Mouse (Mus musculus): ENCODE results near the gene Nufip2.
A peak's percentile ranks its signal among the peaks of the same experiment; 100 is the strongest.

The Nufip2 gene

DNA sequence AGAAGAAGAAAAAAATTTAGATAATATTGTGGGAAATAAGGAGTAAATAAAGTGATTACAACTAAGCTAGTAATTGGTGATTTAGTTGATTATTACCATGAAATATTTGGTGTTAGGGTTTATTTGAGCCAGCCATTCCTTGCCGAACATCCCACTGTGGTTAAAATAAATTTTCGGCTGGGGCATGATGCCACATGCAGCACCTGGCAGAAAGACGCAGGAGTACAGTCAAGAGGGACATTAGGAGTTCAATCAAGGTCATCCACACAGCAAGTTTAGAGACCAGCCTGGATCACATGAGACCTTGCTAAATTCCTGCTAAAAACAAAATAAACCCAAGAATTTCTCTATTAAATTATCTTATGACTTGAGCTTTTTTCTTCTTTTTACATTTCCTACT is 23.1 kb downstream of the Nufip2 start:
- no peak for DNase-seq (ENCODE audit: low read depth, low spot score)

DNA sequence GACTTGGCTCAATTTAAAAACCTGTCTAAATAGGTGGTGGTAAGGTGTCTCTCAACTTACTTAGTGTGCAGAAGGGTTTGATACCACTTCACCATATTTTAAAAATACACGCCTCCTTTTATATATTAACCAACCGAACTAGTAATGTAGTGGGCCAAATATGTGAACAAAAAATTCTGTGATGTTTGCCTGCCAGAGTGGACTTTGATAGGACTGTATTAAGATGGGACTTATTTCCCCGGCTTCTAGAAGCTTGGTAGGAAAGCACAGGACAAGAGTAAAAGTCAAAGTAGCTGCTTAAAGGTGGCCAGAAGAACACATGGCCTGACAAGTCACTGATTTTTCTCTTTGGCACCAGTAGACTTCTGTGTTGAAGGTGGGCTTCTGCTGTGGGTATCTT is 27.8 kb downstream of the Nufip2 start:
- no peak for DNase-seq (ENCODE audit: low read depth, low spot score)

DNA sequence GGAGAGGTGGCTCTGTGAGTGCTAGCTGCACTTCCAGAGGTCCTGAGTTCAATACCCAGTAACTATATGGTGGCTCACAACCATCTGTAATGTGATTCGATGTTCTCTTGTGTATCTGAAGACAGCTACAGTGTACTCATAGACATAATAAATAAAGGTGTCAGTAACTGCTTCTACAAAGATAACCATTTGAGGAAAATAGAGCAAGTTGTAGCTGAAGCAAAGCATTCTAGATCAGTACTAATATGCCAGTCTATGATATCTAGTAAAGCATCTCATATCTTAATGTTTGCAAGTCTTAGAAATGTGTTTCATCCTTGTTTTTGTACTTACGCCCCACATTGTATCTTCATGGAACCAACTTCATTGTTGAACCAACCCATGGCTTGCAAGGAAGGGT is 33.1 kb downstream of the Nufip2 start:
- DNase-seq (ENCODE audit: low read depth, low spot score): no peak

DNA sequence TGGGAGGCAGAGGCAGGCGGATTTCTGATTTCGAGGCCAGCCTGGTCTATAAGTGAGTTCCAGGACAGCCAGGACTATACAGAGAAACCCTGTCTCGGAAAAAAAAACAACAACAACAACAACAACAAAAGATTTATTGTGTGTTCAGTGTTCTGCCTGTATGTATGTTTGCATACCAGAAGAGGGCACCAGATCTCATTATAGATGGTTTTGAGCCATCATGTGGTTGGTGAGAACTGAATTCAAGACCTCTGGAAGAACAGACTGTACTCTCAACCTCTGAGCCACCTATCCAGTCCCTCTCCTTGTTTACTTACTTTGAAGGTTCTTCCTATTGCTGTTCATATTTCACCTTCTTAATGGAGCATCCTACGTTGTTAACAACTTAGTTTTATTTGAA is 35.4 kb downstream of the Nufip2 start:
- DNase-seq (ENCODE audit: low read depth, low spot score): peak; percentile 33

DNA sequence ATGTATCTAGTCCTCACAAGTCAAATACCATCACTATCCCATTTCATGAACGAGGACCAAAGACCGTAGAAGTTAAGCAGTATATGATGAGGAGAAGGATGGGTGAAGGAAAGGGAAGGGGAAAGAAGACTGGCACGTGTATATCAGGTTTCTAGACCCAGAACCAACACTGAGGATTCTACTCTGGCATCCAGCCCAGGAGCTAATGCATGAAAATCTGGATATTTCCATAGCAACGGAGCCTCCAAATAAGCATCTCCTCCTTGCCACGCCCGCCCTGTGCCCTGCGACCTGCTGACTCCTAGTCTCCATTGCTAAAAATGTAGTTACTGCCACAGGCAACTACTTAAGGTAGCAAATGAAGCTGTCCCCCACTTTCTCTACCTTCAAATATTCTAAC is 38.8 kb downstream of the Nufip2 start:
- no peak for DNase-seq (ENCODE audit: low read depth, low spot score)

DNA sequence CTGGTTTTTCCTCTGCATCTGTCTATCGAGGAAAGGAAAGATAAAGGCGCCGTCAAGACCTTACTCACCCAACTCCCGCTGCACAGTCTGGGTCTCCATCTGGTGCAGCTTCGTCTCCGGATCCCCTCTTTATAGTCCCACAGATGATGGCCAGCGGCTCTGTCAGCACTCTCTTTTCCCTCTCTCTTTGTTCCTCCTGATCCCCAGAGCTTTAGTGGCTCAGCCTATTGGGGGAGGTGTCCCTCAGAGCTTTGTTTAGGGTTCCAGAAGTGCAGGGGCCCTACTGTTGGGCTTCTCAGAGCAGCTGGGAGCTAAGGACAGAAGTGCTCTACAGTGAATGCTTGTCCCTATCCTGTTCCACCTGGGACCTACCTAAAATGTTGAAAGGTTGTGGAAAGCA is 39.2 kb downstream of the Nufip2 start, which contains the start of gene Cryba1:
Cryba1 (minus strand) TSS at position 101 of the 400 bp plus-strand sequence.
- DNase-seq (ENCODE audit: low read depth, low spot score): no peak

DNA sequence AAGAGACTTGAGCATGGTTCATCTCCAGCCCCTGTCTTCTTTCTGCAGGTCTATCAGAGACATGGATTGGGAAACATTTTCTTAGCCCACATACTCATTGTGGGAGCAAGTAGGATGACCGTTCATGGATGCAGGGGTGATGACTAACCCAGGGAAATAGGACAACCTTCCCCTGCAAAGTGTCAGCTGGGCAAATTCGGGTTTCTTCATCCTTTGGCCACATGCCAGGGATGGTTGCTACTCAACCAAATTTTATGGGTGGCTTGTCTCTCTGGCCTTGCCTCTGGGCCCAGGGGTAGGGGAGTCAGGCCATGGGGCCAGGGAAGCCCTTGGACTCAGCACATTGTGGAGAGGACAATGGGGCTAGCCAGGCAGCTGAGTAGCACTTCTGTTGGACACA is 42.6 kb downstream of the Nufip2 start:
- DNase-seq (ENCODE audit: low read depth, low spot score): no peak

DNA sequence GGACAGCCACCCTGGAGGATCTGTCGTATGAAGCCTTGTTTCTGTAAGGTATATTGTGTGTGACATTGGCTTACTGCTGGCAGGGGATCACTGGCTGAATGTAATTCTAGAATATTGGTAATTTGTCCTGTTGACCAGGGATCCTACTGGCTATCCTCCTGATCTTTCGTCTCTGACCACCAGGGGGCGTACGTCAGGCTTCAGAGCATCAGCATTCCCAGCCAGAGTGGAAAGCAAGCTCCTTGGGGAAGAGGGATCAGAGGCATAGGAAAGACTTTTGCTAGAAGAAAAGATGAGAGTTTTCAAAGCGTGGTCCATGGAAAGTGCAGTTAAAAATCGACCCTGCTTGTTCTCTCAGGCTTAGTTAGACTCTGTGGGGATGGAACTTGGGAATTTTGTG is 51.3 kb downstream of the Nufip2 start:
- peak; percentile 88 for DNase-seq (ENCODE audit: low read depth, low spot score)

DNA sequence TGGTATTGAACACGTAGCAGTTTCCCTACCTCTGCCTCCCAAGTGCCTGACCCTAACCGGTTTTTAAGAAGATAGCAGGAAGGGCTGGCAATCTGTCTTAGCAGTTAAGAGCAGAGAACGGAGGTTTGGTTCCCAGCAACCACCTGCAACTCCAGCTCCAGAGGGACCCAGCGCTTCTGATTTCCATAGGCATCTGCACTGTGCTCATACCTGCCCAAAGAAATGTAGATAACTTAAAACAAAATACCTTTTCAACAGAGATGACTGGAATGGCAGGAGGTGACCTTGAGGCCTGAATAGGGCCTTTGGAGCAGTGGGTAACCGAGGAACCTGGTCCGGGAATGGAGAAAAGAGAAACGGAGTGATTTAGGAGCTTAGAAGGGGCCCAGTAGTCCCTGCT is 52.6 kb downstream of the Nufip2 start:
- peak; percentile 93 for DNase-seq (ENCODE audit: low read depth, low spot score)

DNA sequence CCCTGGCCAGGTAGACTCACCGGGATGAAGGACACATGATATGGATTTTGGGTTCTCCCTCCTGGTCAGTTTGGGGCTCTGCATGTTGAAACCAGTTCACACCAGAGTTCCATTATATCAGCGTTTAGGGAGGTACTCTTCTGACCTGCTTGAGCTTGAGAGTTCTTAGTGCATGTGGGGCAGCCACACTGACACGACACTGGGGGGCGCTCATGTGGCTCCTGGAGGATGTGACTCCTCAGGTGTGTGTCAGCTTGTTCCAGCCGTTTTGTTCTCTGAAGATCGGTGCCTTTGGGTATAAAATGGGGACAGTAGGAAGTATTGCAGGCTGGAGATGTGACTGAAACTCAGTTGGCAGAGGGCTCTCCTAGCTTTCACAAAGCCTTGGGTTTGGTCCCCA is 58.0 kb downstream of the Nufip2 start:
- DNase-seq (ENCODE audit: low read depth, low spot score): peak; percentile 69

DNA sequence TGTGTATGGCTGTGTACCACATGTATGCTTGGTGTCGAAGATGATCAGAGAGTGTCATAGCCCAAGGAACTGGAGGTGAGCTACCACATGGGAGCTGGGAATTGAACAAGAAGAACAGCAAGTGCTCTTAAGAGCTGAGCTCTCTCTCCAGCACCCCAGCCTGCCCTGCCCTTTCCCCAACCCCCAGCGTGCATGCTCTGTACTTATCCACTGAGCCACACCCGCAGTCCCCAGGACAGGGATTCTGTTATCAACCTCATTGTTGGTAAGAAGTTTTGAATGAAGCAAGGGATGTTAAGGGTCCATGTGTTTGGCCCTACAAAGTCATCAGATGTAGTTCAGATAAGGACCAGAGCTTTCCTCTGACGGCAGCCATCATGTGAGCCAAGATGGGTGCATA is 60.7 kb downstream of the Nufip2 start:
- peak; percentile 53 for DNase-seq (ENCODE audit: low read depth, low spot score)

DNA sequence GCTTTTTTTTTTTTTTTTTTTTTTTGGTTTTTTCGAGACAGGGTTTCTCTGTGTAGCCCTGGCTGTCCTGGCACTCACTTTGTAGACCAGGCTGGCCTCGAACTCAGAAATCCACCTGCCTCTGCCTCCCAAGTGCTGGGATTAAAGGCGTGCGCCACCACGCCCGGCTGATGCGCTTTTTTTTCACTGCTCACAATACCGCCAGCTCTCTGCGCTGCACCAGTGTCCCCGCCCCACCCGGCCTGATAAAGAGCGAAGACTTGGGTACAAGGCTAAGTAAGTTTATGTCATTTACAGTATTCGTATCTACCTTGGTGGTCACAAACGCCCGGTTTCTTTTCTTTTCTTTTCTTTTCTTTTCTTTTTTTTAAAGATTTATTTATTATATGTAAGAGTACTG is 61.1 kb downstream of the Nufip2 start:
- peak; percentile 55 for DNase-seq (ENCODE audit: low read depth, low spot score)

DNA sequence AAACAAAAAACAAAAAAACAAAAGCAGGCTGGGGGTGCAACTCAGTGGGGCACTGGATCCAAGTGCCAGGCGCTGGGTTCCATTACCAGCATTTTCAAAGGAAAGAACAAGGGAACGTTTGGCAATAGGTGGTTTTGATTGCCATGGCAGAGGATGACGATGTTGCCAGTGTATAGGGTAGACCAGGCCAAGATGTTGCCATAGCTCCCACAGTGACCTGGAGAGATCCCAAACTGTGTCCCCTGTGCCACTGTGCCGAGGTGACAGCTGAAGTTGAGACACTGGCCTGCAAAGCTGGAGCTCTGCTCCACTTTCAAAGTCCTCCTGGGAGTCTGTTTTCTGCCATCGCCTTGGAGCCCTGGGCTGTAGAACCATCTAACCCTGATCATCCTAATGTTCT is 63.0 kb downstream of the Nufip2 start:
- no peak for DNase-seq (ENCODE audit: low read depth, low spot score)

DNA sequence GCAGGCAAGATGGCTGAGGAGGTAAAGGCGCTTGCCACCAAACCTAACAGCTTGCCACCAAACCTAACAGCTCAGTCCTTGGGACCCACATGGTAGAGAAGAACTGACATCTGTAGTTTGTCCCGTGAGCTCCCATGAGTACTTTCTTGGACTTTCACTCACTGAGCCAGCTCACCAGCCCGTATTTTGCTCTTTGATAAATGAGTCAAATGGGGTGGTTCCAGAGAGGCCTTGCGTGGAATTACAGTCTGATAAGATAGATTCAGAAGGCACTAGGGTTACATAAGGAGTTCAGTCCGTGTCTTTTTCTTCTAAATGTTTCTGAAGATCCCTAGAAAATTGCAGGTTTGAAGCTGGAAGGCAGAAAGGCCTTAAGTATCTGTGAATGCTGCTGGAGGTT is 66.6 kb downstream of the Nufip2 start:
- DNase-seq (ENCODE audit: low read depth, low spot score): no peak

DNA sequence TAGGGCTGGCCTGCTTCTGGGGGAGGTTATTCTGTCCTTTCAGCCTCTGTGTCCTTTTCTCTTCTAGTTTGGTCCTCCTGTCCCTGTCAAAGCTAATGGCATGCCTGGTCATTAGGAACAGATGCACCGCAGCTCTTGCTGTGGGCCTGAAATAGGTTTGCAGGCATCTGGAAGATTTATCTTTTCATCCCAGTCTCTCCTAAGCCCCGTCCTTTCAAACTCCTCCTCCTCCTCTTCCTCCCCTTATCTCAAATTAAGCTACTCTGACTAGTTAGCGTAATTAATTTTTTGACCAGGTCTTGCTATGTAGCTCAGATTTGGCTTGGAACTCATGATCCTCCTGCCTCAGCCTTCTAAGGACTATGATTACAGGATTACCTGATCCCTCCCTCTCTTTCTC is 67.5 kb downstream of the Nufip2 start:
- DNase-seq (ENCODE audit: low read depth, low spot score): no peak

DNA sequence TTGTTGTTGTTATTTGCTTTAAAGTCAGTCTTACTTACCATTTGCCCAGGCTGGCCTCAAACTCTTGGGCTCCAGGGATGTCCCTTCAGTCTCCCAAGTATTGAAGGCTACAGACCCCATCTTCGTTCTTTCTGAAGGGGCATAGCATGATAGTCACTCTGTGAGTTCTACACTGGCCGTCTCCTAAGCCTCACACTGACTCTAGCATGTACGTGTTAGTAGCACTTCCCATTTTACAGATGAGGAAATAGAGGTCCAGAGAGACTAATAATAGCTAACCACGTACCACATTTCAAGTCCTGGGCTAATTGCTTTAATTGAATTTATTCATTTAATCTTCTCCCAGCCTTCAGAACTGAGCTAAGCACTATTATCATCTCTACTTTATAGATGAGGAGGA is 74.1 kb downstream of the Nufip2 start:
- DNase-seq (ENCODE audit: low read depth, low spot score): no peak

DNA sequence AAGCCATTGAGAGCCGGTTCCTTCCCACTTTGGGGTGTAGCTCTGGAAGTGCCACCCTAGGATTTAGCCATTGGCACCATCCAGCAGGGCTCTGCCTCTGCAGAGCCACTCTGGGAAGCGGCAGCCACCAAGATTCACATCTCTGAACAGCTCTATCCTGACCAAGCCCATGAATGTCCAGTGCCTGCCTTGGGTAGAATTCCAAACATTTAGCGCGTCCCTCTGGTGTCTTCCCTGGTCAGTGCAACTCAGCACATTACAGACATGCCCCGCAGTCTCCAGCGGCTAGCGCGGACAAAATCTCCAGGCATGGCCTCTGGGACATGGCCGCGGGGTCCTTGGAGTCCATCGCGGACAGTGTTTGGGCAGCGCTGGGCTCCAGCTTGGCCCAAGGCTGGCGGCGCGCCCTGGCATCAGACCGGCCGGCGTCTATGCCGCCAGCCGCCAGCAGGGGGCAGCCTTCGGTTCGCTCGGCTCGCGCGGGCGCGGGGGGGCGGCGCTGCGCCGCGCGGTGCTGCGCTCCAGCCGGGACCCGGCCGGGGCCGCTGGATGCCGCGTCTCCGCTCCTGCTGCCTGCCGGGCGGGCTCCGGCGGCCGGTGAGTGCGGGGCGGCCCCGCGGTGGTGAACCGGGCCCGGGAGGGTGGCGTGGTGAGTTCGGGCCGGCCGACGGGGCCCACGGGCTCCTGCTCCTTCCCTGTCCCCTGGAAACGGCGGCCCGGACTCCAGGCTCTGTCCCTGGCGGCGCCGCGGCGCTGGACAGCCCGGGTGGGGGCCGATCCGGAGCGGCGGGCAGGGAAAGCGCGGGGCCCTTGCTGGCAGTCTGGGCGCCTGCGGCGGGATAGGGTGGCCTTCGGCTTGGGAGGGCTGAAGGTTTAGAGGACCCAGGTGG is 77.1 kb downstream of the Nufip2 start, which contains the start of gene Myo18a:
Myo18a (plus strand) TSS at position 464 of the 890 bp plus-strand sequence.
- DNase-seq (ENCODE audit: low read depth, low spot score): no peak

DNA sequence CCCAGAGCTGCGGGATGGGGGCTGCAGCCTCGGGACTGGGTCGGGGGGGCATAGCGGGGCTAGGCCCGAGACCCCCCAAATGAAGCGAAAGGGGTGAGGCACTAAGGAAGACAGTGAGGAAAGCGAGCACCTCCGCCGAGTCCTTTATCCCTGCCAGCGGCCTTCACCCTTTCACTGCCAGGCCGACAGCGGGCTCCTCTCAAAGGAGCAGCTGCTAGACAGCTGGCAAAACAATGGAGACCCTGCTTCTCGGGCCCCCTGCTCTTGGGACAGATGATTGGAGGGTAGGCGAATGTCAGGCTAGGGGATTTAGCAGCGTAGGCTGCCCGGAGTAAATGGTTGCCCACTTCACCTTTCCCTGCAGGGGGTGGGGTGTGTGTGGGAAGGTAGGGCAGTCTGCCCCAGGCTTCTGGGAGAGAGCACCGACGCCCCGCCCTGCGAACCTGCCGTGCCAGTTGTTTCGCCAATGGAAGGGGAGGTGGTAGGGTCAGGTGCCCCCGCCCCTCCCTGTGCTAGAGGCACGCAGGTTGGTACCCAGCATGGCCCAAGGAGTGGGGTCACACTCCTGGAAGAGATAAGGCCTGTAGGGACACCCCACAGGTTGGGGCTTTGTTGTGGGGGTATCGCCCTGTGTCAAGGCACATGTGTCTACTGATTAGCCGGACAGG is 77.9 kb downstream of the Nufip2 start:
- DNase-seq (ENCODE audit: low read depth, low spot score): peak; percentile 48

DNA sequence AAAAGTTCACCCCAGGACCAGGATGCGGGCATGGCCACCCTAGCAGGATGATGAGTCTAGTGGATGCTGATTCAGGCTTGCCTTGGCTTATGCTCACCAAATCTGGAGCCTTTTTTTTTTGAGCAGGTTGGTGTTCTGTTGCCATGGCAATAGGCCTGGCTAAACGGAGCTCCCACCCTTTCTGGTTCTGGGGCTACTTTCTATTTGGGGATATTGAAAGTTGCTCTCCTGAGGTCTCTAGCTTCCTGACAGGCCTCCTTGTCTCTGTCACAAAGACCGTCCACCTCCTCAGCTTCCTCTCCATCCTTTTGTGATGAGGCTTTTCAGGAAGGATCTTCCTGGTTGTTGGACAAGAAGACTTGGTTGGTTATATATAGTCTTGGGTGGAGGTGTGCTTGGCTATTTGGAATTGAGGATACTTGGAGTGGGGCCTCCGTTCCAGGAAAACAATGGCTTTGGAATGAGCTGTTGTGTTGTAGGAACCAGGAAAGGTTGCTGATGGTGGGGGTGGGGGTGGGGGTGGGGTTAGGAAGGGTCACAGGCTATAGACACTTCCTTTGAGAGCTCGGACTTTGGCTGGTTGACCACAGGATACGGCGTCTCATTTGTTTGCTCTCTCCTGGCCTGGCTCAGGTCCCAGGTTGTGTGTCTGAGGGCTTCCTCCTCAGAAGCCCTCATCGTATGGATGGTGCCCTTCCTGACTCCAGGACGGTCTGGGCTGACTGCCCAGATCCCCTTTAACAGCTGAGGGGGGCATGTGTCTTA is 78.9 kb downstream of the Nufip2 start:
- DNase-seq (ENCODE audit: low read depth, low spot score): no peak

DNA sequence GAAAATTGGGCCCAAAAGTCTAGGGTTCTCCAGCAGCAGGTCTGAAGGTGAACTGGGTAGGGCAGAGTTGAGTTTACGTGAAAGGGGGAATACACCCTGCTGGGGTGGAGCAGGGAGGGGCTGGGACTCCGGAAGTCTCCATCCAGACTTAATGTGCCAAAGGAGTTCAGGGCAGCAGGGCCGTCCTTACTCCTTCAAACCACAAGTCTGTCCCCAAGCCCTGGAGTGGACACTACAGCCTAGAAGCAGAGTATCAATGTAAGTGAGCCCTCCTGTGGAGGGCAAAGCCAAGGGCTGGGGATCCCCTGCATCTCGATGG is 79.5 kb downstream of the Nufip2 start:
- peak; percentile 70 for DNase-seq (ENCODE audit: low read depth, low spot score)

DNA sequence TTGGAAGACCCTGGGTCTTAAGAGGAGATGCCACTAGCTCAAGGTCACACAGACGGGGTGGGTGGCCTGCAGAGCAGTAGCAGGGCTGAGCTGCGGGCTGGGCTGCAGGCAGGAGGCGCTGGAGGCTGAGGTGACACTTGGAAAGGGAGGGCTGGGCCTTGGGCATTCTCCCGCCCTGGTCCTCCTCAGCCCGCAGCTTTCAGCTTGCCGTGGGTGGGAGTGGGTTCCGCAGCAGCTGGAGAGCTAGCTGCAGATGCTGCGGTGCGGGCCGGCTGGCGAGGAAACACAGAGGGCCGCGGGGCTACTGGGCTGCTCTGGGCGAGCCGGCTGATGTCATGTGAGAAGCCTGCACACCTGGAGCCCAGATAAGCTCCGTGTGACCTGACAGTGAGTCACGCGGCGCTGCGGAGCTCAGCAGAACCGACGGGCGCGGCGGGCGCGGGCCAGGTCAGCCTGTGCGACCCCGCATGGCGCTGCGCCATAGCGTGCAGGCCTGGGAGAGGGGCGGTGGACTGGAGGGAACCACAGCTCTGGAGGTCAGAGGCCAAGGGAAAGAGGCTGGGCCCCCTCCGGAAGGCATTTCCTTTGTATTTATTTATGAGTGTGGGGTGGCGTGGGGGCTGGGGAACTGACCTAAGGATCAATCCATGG is 80.5 kb downstream of the Nufip2 start:
- DNase-seq (ENCODE audit: low read depth, low spot score): peak; percentile 84

DNA sequence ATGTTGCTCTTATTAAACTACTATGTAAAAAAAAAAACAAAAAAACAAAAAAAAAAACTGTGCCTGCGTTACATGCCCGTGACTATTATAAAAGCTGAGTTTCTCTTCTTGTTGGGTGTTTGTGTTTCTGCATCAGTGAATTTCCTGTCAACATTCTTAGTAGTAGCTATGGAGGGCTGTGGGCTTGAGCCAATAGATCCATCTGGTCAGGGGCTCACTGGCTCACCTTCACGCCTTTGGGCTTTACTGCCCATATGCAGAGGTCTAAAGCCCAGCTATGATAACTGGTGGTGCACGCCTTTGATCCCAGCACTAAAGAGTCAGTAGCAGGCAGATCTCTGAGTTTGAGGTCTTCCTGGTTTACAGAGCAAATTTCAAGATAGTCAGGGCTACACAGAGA is 83.5 kb downstream of the Nufip2 start:
- DNase-seq (ENCODE audit: low read depth, low spot score): no peak
